Mouse (Mus musculus) kidney, embryonic 14.5 days (tissue): ENCODE results near the gene Zscan2. TPM values are rescaled to one million over a fixed set of nuclear protein-coding genes. Genes with fewer than 3 reads are reported as not detected.
A peak's percentile ranks its signal among the peaks of the same experiment; 100 is the strongest.

Experiments
- ATAC-seq: fragments of 200-750 bp; cut with Nextera tagmentation; 2 replicates; pipeline ENCODE4 v1.8.0; 2017; ENCODE audit warnings: moderate number of reproducible peaks, mild to moderate bottlenecking, moderate TSS enrichment, moderate library complexity; ENCODE audit not compliant: low FRiP score, low TSS enrichment
- H3K27ac ChIP-seq: fragments of 300-500 bp; sonication (generic); 2 replicates; pipeline ENCODE4 v1.5.1; 2014; ENCODE audit warnings: low read depth, mild to moderate bottlenecking, low read length, moderate library complexity, mixed read lengths
- H3K27me3 ChIP-seq: fragments of 300-500 bp; sonication (generic); 2 replicates; pipeline ENCODE4 v1.6.1; 2014; ENCODE audit warnings: mild to moderate bottlenecking, low read length; ENCODE audit not compliant: control insufficient read depth, insufficient read depth
- H3K36me3 ChIP-seq: fragments of 300-500 bp; sonication (generic); 2 replicates; pipeline ENCODE4 v1.6.1; 2014; ENCODE audit warnings: low read length, mixed read lengths; ENCODE audit not compliant: control insufficient read depth, insufficient read depth
- H3K4me1 ChIP-seq: fragments of 300-500 bp; sonication (generic); 2 replicates; pipeline ENCODE4 v1.6.1; 2014; ENCODE audit warnings: low read length, mixed read lengths; ENCODE audit not compliant: control insufficient read depth, insufficient read depth
- H3K4me2 ChIP-seq: fragments of 300-500 bp; sonication (generic); replicated peaks from 2 replicates; pipeline ENCODE4 v1.6.1; 2014; ENCODE audit warnings: low read depth, mild to moderate bottlenecking, low read length
- H3K4me3 ChIP-seq: fragments of 300-500 bp; sonication (generic); 2 replicates; pipeline ENCODE4 v1.5.1; 2014; ENCODE audit warnings: mild to moderate bottlenecking, low read length
- H3K9ac ChIP-seq: fragments of 300-500 bp; sonication (generic); 2 replicates; pipeline ENCODE4 v1.6.1; 2014; ENCODE audit warnings: low read depth, mild to moderate bottlenecking, low read length, moderate library complexity
- H3K9me3 ChIP-seq: fragments of 300-500 bp; sonication (generic); 2 replicates; pipeline ENCODE4 v1.6.1; 2016; ENCODE audit warnings: low read length; ENCODE audit not compliant: control insufficient read depth
- WGBS: fragments of 180-500 bp; shearing (Covaris S2); extraction: QIAGEN DNeasy Blood & Tissue Kit; methylation state at CpG from one replicate; pipeline ENCODE4 v1.1.7; 2014; 5-methylcytosine and 5-hydroxymethylcytosine counted together
- polyA plus RNA-seq: library from polyadenylated mRNA; unstranded; fragments of >200 nt; fragmentation: Nextera tagmentation; extraction: Ambion mirVana; gene quantifications from 2 replicates; pipeline ENCODE4 v1.2.1, GENCODE M21; 2014

Zscan2 gene
- polyA plus RNA-seq, 1 experiment from 2014 or later: 4.0 TPM

DNA sequence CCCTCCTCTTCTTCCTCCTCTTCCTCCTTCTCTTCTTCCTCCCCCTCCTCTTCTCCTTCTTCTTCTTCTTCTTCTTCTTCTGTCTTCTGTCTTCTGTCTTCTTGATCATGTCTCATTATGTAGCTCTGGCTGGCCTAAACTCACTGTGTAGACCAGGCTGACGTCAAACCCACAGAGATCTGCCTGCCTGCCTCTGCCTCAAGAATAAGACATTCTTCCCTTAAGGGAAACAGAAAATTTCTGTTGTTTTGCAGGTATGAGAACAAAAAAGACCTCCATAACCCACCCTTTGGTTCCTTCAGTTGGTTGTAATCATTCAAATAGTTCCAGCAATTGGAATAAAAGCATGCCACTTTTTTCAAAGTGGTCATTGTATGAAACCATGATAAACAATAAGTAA, 3.4 kb downstream of the Zscan2 start:
- H3K9me3 ChIP-seq: no peaks in the 10 kb centered on the region
- no peak overlapping the region for H3K4me3 ChIP-seq
- no peaks in the 10 kb centered on the region for H3K27me3 ChIP-seq
- WGBS: 78% methylated on average over 1 of the region's 1 CpGs
- no peak overlapping the region for H3K4me2 ChIP-seq
- peaks cover 17% of the 10 kb centered on the region; the same call in 1 of the 2 replicates for H3K4me1 ChIP-seq
- no peak overlapping the region for H3K27ac ChIP-seq
- peaks cover 51% of the 10 kb centered on the region for H3K36me3 ChIP-seq
- no peak overlapping the region for H3K9ac ChIP-seq
- ATAC-seq: no peak

DNA sequence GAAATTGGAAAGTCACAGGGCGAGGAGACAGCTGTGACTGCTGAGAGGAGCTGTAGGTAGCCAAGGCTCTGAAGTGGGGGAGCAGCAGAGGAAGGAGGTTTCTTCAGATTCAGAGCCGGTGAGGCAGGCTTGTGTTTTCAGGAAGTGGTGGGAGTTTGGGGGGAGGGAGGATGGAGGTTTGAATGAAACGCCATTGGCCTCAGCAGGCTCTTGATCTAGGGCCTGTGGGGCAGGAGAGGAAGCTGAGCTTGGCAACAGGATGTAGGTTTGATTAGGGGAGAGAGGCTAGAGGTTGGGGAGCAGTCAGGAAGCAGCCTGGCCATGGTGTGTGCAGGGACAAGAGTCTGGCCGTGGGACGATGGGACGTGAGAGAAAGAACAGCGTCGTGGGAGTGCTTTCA, 4.1 kb downstream of the Zscan2 start:
- peaks cover 17% of the 10 kb centered on the region; the same call in 1 of the 2 replicates for H3K4me1 ChIP-seq
- H3K9ac ChIP-seq: no peak overlapping the region; the same call in 1 of the 2 replicates
- no peaks in the 10 kb centered on the region for H3K9me3 ChIP-seq
- no peak overlapping the region for H3K4me2 ChIP-seq
- 63% methylated on average over 8 of the region's 8 CpGs for WGBS
- H3K27ac ChIP-seq: peak overlapping the region; percentile 55; the same call in 1 of the 2 replicates
- no peak overlapping the region for H3K4me3 ChIP-seq
- H3K36me3 ChIP-seq: peaks cover 58% of the 10 kb centered on the region
- ATAC-seq: no peak
- no peaks in the 10 kb centered on the region for H3K27me3 ChIP-seq

- Histone ChIP-seq H3K27me3 (no peaks in the 10 kb centered on the region), H3K4me3 (no peak overlapping the region), H3K27ac (peak overlapping the region; percentile 55; the same call in 1 of the 2 replicates), H3K9ac (no peak overlapping the region), H3K36me3 (peaks cover 63% of the 10 kb centered on the region), H3K4me1 (peaks cover 17% of the 10 kb centered on the region; the same call in 1 of the 2 replicates), H3K4me2 (no peak overlapping the region), H3K9me3 (no peaks in the 10 kb centered on the region)
- WGBS: 87% methylated on average over 7 of the region's 7 CpGs
- no peak for ATAC-seq
These were observed 4.8 kb downstream of the Zscan2 start for GRCm38 (mm10) chr7:80865521-80865920.

DNA sequence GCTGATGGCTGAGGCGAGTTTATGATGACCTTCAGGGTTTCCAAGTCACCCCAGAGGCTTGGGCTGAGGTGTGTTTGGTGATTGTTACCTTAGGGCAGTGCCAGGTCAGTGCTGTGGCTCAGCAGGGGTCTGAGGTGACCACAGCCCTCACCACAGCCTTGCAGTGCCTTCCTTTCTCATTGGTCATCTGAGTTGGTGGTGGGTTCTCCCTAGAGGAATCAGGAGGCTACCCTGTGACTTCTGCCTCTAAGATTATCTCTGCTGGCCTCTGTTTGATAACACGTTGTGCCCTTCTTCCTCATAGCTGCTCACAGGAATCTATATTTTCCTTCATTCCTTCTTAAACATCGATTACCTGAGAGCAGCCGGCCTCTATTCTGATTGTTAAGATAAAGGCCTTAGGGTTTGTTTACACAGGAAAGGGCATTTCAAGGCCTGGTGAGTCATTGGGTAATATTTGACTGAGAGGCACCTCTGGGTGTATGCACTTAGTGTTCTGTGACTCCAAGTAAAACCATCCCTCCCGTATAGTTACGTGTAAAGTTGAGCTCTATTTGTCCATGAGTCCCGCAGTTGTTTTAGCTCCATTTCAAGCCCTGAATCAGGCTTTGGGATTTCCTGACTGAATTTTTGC, 5.9 kb downstream of the Zscan2 start:
- 65% methylated on average over 7 of the region's 7 CpGs for WGBS
- H3K9ac ChIP-seq: no peak overlapping the region
- no peak for ATAC-seq
- H3K4me1 ChIP-seq: peaks cover 15% of the 10 kb centered on the region; the same call in 1 of the 2 replicates
- H3K9me3 ChIP-seq: no peaks in the 10 kb centered on the region
- H3K27me3 ChIP-seq: no peaks in the 10 kb centered on the region
- H3K27ac ChIP-seq: 0 out of 2 replicates have a peak overlapping the region, but pooled peaks have one; percentile 18
- H3K4me3 ChIP-seq: no peak overlapping the region
- no peak overlapping the region for H3K4me2 ChIP-seq
- peaks cover 70% of the 10 kb centered on the region for H3K36me3 ChIP-seq

GRCm38 (mm10) chr7:80868686-80869085, 8.0 kb downstream of the Zscan2 start:
- peaks cover 71% of the 10 kb centered on the region for H3K36me3 ChIP-seq
- H3K9ac ChIP-seq: no peak overlapping the region
- no peak for ATAC-seq
- no peaks in the 10 kb centered on the region for H3K27me3 ChIP-seq
- no peak overlapping the region for H3K4me3 ChIP-seq
- 85% methylated on average over 2 of the region's 2 CpGs for WGBS
- H3K27ac ChIP-seq: no peak overlapping the region
- H3K9me3 ChIP-seq: no peaks in the 10 kb centered on the region
- H3K4me1 ChIP-seq: 0 out of 2 replicates have a peak, but pooled peaks cover 7% of the 10 kb centered on the region
- no peak overlapping the region for H3K4me2 ChIP-seq

- WGBS: 91% methylated on average over 5 of the region's 5 CpGs
- H3K4me3 ChIP-seq: no peak overlapping the region
- H3K36me3 ChIP-seq: peaks cover 79% of the 10 kb centered on the region
- no peak overlapping the region for H3K4me2 ChIP-seq
- H3K4me1 ChIP-seq: no peaks in the 10 kb centered on the region
- H3K27me3 ChIP-seq: no peaks in the 10 kb centered on the region
- H3K9ac ChIP-seq: no peak overlapping the region
- no peak overlapping the region for H3K27ac ChIP-seq
- no peak for ATAC-seq
- no peaks in the 10 kb centered on the region for H3K9me3 ChIP-seq
These were observed 12.3 kb downstream of the Zscan2 start for GRCm38 (mm10) chr7:80873038-80873437.

- Histone ChIP-seq H3K4me2 (no peak overlapping the region), H3K4me3 (no peak overlapping the region), H3K4me1 (no peaks in the 10 kb centered on the region), H3K9ac (no peak overlapping the region), H3K27me3 (no peaks in the 10 kb centered on the region), H3K27ac (no peak overlapping the region), H3K9me3 (no peaks in the 10 kb centered on the region), H3K36me3 (peaks cover 74% of the 10 kb centered on the region)
- WGBS: 95% methylated on average over 2 of the region's 2 CpGs
- ATAC-seq: no peak
These were observed 12.9 kb downstream of the Zscan2 start for GRCm38 (mm10) chr7:80873631-80874030.

GRCm38 (mm10) chr7:80875727-80876126, 15.0 kb downstream of the Zscan2 start:
- Histone ChIP-seq H3K4me1 (no peaks in the 10 kb centered on the region), H3K4me3 (no peak overlapping the region), H3K9me3 (no peaks in the 10 kb centered on the region), H3K36me3 (peaks cover 55% of the 10 kb centered on the region), H3K27me3 (no peaks in the 10 kb centered on the region), H3K4me2 (no peak overlapping the region), H3K27ac (no peak overlapping the region), H3K9ac (no peak overlapping the region)
- ATAC-seq: no peak
- 51% methylated on average over 37 of the region's 37 CpGs for WGBS

- Histone ChIP-seq H3K27me3 (no peaks in the 10 kb centered on the region), H3K4me1 (no peaks in the 10 kb centered on the region), H3K27ac (no peak overlapping the region), H3K4me3 (peak overlapping the region; percentile 12; the same call in 1 of the 2 replicates), H3K4me2 (peak overlapping the region; percentile 34), H3K9ac (no peak overlapping the region), H3K9me3 (no peaks in the 10 kb centered on the region), H3K36me3 (peaks cover 2% of the 10 kb centered on the region; the same call in 1 of the 2 replicates)
- 21% methylated on average over 14 of the region's 14 CpGs for WGBS
- ATAC-seq: peak; percentile 81
These were observed 22.2 kb downstream of the Zscan2 start for GRCm38 (mm10) chr7:80882830-80883505.
